Mouse (Mus musculus) erythroblast, embryonic 14.5 days (primary cell): Measurements from ENCODE around the gene Fancc.

ENCODE experiments used
- GATA1 ChIP-seq: IDR thresholded peaks from 2 replicates; pipeline ENCODE4 v1.6.1; 2012; ENCODE audit warnings: low read length, inconsistent platforms, mixed read lengths
- TAL1 ChIP-seq: IDR thresholded peaks from 3 replicates; pipeline ENCODE4 v1.6.1; 2012; ENCODE audit warnings: low read length, inconsistent platforms, mixed read lengths

DNA sequence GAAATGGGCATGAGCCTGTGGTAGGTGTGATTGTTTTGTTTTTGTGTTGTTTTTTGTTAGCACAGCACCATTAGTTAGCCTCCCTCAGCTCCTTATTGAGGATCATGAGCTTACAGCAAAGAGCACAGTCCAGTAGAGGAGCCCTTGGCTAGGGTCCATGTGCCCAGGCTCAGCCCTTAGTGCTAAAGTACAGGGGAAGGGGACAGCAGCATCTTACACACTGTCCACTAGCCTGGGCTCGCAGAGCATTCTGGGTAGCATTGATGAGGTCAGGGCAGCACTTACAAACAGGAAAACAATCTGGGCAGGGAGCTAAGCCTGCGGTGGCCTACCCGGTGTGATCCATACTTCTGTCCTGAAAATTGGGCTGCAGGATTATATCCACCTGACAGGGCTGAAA is 261.5 kb downstream of the Fancc start:
- TF ChIP-seq TAL1 (no peak), GATA1 (no peak)
